Mouse (Mus musculus): ENCODE results near the gene Ms4a10. TPM values are rescaled to one million over a fixed set of nuclear protein-coding genes. Genes with fewer than 3 reads are reported as not detected.

Ms4a10 gene
- polyA plus RNA-seq (2014; fragmentation: Illumina TruSeq; extraction: RNeasy Lipid Tissue Mini Kit (QIAGEN cat#74804); ENCODE audit: low read depth, low replicate concordance): not detected

DNA sequence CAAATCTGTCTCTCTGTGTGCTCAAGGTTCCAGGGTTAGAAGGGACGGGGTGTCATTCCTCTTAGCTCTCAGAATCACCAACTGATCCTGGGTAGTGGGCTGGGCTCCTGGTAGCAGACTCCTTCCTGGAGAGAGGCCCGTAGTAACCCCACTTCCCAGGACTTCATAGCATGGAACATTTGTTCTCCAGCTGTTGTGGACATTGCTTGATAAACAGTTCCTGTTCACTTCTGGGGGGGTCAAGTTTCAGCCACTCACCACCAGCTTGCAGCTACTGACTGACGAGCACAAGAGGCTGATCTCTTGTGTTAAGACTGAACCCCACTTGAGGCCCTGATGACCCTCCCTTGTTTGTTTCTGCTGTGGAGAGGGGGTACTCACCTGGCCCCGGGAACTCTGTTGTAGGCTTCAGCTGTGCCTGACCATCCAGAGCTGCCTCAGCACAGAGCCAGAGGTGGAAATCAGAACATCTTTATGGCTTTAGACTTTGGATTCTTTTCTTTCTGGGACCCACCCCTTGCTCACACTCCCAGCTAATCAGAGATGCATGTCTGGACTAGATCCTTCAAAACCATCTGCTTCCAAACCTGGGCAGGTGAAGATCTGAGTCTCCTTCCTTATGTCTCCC is at the start of gene Ms4a10:
Ms4a10 (minus strand) TSS at position 433 of the 628 bp plus-strand sequence.

DNA sequence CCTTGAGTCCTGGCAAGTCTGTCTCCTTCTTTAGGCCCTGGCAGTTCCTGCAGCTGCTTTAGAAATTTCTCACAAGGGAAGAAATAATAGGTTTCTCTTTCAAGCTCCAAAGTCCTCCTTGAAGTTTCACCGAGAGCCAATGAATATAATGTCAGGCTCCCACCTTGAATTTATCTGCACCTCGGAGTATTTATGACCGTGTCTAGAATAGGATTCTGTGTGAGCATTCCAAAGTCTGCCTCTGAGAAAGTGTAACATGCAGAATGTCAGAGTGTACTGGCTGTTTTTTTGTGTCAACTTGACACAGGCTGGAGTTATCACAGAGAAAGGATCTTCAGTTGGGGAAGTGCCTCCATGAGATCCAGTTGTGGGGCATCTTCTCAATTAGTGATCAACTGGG is 43.4 kb upstream of the Ms4a10 start, which contains the start of gene Ms4a18:
Ms4a18 (minus strand) TSS at position 141 of the 400 bp plus-strand sequence.

DNA sequence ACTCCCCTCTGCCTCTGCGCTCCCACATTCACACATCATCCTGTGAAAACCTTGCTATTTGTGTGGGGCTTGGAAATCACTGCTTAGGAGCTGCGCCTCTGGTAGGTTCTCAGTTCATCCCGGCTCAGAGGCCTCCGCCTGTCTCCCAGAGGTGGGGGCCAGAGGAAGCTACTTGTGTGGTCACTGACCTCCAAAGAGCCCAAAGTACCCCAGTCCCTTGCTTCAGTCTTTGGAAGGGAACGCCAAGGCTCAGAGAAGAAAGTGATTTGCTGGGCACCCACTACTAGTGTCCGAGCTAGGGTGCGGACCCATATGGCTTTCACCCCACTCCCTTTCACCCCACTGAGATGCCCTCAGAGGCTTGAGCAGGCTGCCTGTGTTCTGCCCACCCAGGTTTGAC is 18.7 kb upstream of the Ms4a10 start, which contains the start of gene Ms4a15:
Ms4a15 (minus strand) TSS at position 101 of the 400 bp plus-strand sequence.

DNA sequence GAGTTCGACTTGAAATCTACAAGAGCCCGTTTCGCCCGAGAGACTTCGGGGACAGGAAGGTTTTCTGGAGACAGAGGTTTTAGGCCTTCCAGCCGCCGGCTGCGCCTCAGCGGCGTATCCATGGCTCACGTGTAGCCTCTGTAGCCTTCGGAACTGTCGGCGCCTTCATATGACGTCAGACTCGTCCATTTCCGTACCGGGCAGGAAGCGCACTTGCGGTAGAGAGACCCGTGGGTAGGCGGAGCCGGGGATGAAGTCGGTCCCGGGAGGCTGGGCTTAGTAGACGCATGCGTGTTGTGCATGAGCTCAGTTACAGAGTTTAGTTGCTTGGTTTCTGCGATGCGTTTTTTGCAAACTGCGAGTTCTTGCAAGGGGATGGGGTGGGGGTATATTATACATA is 25.4 kb downstream of the Ms4a10 start, which contains the start of gene Ccdc86:
Ccdc86 (minus strand) TSS at position 155 of the 400 bp plus-strand sequence.

DNA sequence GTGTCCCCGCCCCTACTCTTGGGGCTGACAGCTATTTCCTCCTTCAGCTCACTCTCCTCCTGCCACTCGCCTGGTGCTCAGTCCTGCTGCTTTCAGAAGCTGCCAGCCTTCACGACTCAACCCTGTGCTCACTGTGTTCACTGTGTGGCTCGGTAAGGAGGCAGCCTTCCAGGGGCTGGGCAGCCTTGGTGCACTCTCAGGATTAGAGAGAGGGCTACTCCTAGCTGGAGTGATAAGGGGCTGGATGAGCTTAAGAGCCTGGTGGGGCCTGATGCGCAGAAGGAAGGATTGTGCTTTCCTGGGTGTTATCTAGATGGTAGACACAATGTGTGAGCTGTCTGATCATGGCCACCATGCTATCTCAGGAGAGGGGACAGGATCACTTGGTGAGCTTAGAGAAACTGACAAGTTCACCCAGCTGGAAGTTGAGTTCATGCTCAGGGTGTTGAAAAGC is 37.3 kb downstream of the Ms4a10 start, which contains the start of gene Ptgdr2:
Ptgdr2 (plus strand) TSS at position 51 of the 454 bp plus-strand sequence.

DNA sequence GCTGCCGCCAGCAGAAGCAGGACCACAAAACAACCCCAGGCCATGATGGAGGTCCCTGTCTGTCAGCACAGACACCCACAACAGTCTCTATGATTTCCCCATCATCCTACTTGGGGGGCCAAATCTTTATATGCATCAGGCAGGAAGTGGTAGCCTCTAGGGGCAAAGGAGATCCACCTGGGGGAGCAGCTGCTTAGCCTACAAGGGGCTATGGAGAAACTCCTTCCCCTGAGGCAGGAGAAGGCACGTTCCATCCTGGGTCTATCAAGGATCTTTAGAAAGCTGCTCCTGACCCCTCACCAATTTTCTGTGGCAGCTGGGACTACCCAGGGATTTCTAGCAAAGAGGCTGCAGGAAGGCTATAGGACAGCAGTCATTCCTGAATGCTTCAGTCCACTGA is 53.9 kb downstream of the Ms4a10 start, which contains the start of gene Zp1:
Zp1 (minus strand) TSS at position 101 of the 400 bp plus-strand sequence.

Other genes with a start within 250 kb of the Ms4a10 start
- gene Cd5, start 235.7 kb downstream of the Ms4a10 start, polyA plus RNA-seq (2014; fragmentation: Illumina TruSeq; extraction: RNeasy Lipid Tissue Mini Kit (QIAGEN cat#74804); ENCODE audit: low read depth, low replicate concordance): not detected
- not detected for gene Cd6, start 144.6 kb downstream of the Ms4a10 start, polyA plus RNA-seq (2014; fragmentation: Illumina TruSeq; extraction: RNeasy Lipid Tissue Mini Kit (QIAGEN cat#74804); ENCODE audit: low read depth, low replicate concordance)
- 1.8 TPM for gene Slc15a3, start 134.9 kb downstream of the Ms4a10 start, polyA plus RNA-seq (2014; fragmentation: Illumina TruSeq; extraction: RNeasy Lipid Tissue Mini Kit (QIAGEN cat#74804); ENCODE audit: low read depth, low replicate concordance)
- not detected for gene Tmem132a, start 104.7 kb downstream of the Ms4a10 start, polyA plus RNA-seq (2014; fragmentation: Illumina TruSeq; extraction: RNeasy Lipid Tissue Mini Kit (QIAGEN cat#74804); ENCODE audit: low read depth, low replicate concordance)
- gene Tmem109, start 92.7 kb downstream of the Ms4a10 start, polyA plus RNA-seq (2014; fragmentation: Illumina TruSeq; extraction: RNeasy Lipid Tissue Mini Kit (QIAGEN cat#74804); ENCODE audit: low read depth, low replicate concordance): 2.3 TPM
- 30.7 TPM for gene Prpf19, start 79.4 kb downstream of the Ms4a10 start, polyA plus RNA-seq (2014; fragmentation: Illumina TruSeq; extraction: RNeasy Lipid Tissue Mini Kit (QIAGEN cat#74804); ENCODE audit: low read depth, low replicate concordance)
- not detected for gene Zp1, start 54.0 kb downstream of the Ms4a10 start, polyA plus RNA-seq (2014; fragmentation: Illumina TruSeq; extraction: RNeasy Lipid Tissue Mini Kit (QIAGEN cat#74804); ENCODE audit: low read depth, low replicate concordance)
- not detected for gene Ptgdr2, start 37.5 kb downstream of the Ms4a10 start, polyA plus RNA-seq (2014; fragmentation: Illumina TruSeq; extraction: RNeasy Lipid Tissue Mini Kit (QIAGEN cat#74804); ENCODE audit: low read depth, low replicate concordance)
- 1.4 TPM for gene Ccdc86, start 25.4 kb downstream of the Ms4a10 start, polyA plus RNA-seq (2014; fragmentation: Illumina TruSeq; extraction: RNeasy Lipid Tissue Mini Kit (QIAGEN cat#74804); ENCODE audit: low read depth, low replicate concordance)
- not detected for gene Ms4a15, start 18.6 kb upstream of the Ms4a10 start, polyA plus RNA-seq (2014; fragmentation: Illumina TruSeq; extraction: RNeasy Lipid Tissue Mini Kit (QIAGEN cat#74804); ENCODE audit: low read depth, low replicate concordance)
- gene Ms4a18, start 43.4 kb upstream of the Ms4a10 start, polyA plus RNA-seq (2014; fragmentation: Illumina TruSeq; extraction: RNeasy Lipid Tissue Mini Kit (QIAGEN cat#74804); ENCODE audit: low read depth, low replicate concordance): not detected
- gene Ms4a8a, start 106.4 kb upstream of the Ms4a10 start, polyA plus RNA-seq (2014; fragmentation: Illumina TruSeq; extraction: RNeasy Lipid Tissue Mini Kit (QIAGEN cat#74804); ENCODE audit: low read depth, low replicate concordance): 1.8 TPM
- gene 1700017D01Rik, start 156.2 kb upstream of the Ms4a10 start, polyA plus RNA-seq (2014; fragmentation: Illumina TruSeq; extraction: RNeasy Lipid Tissue Mini Kit (QIAGEN cat#74804); ENCODE audit: low read depth, low replicate concordance): not detected
- gene 1700025F22Rik, start 190.7 kb upstream of the Ms4a10 start, polyA plus RNA-seq (2014; fragmentation: Illumina TruSeq; extraction: RNeasy Lipid Tissue Mini Kit (QIAGEN cat#74804); ENCODE audit: low read depth, low replicate concordance): not detected
- gene Ms4a13, start 222.1 kb upstream of the Ms4a10 start, polyA plus RNA-seq (2014; fragmentation: Illumina TruSeq; extraction: RNeasy Lipid Tissue Mini Kit (QIAGEN cat#74804); ENCODE audit: low read depth, low replicate concordance): not detected

All from liver, adult 10 weeks (tissue).